Comparison of ENCODE assay signal across 9 mouse cellular contexts in genomic region chr11:53590368-53590768, GRCm38 (mm10). TPM values are rescaled to one million over a fixed set of nuclear protein-coding genes. Genes with fewer than 3 reads are reported as not detected.
DNase-seq lines count a peak whose midpoint lies in the region; ATAC-seq and TF ChIP-seq lines count a peak whose summit lies in the region.
"Had no signal": no experiment of that assay in that cellular context is flagged by ENCODE, and none has a peak within 500 bp of the region (broad histone marks: within the 10 kb centered on the region; RNA-seq: fewer than 3 reads in every experiment).

No protein-coding gene starts in this region.

- 56% methylated on average over 15 of the region's 15 CpGs for WGBS in intestine, postnatal 0 days
- WGBS in intestine, embryonic 15.5 days: 46% methylated on average over 15 of the region's 15 CpGs
- WGBS in limb, embryonic 10.5 days: 43% methylated on average over 15 of the region's 15 CpGs

- peak; percentile 74 for TF ChIP-seq CTCF in intestine, postnatal 0 days (IDR thresholded peaks at IDR 0.05; ENCODE audit: low read depth)

- H3K4me1 ChIP-seq in intestine, postnatal 0 days (replicated peaks; ENCODE audit: control insufficient read depth, insufficient read depth, low read length): no peaks in the 10 kb centered on the region
- H3K4me1 ChIP-seq in intestine, embryonic 15.5 days (replicated peaks): no peaks in the 10 kb centered on the region
- 0 out of 2 replicates have a peak, but pooled peaks cover 4% of the 10 kb centered on the region for H3K4me1 ChIP-seq in limb, embryonic 10.5 days

- H3K27me3 ChIP-seq in intestine, postnatal 0 days (replicated peaks; ENCODE audit: control insufficient read depth, insufficient read depth, low read length): no peaks in the 10 kb centered on the region
- H3K27me3 ChIP-seq in intestine, embryonic 15.5 days (replicated peaks): no peaks in the 10 kb centered on the region
- no peaks in the 10 kb centered on the region for H3K27me3 ChIP-seq in limb, embryonic 10.5 days (ENCODE audit: low read depth, poor library complexity, severe bottlenecking)

- peak; percentile 83 for DNase-seq in ZHBTc4 (ENCODE audit: low read depth, low spot score)
- DNase-seq in limb, embryonic 10.5 days (ENCODE audit: low spot score): peak; percentile 75
- peak; percentile 42 to 62 for DNase-seq in natural killer cell, adult 2 months (ENCODE audit: low spot score in 2 of 2)
- no peak for DNase-seq in urinary bladder, postnatal 10 days (ENCODE audit: low spot score)

- no peak overlapping the region for H3K4me2 ChIP-seq in intestine, postnatal 0 days (replicated peaks; ENCODE audit: low read depth)
- no peak overlapping the region for H3K4me2 ChIP-seq in intestine, embryonic 15.5 days (replicated peaks)

- no peak overlapping the region for H3K4me3 ChIP-seq in intestine, postnatal 0 days (ENCODE audit: low read depth, low read length)
- H3K4me3 ChIP-seq in intestine, embryonic 15.5 days (replicated peaks): no peak overlapping the region
- H3K4me3 ChIP-seq in limb, embryonic 10.5 days: no peak overlapping the region

- no peak overlapping the region for H3K27ac ChIP-seq in intestine, postnatal 0 days (ENCODE audit: low read depth, low read length)
- H3K27ac ChIP-seq in intestine, embryonic 15.5 days: no peak overlapping the region
- no peak overlapping the region for H3K27ac ChIP-seq in limb, embryonic 10.5 days

- no peaks in the 10 kb centered on the region for H3K9me3 ChIP-seq in intestine, postnatal 0 days (ENCODE audit: control insufficient read depth)
- no peaks in the 10 kb centered on the region for H3K9me3 ChIP-seq in intestine, embryonic 15.5 days
- no peaks in the 10 kb centered on the region for H3K9me3 ChIP-seq in limb, embryonic 10.5 days (replicated peaks)

- H3K9ac ChIP-seq in intestine, postnatal 0 days (ENCODE audit: low read depth, low read length): no peak overlapping the region
- no peak overlapping the region for H3K9ac ChIP-seq in intestine, embryonic 15.5 days

- ATAC-seq in intestine, postnatal 0 days: no peak
- ATAC-seq in intestine, embryonic 15.5 days: no peak
- ATAC-seq in CD4-positive, CD25-positive, alpha-beta regulatory T cell, adult 4 months: peak; percentile 91
- ATAC-seq in erythroblast, adult 5-6 weeks (replicated peaks; ENCODE audit: low FRiP score, poor library complexity, severe bottlenecking): peak; percentile 88

- peaks cover 18% of the 10 kb centered on the region; the same call in 1 of the 2 replicates for H3K36me3 ChIP-seq in intestine, postnatal 0 days (ENCODE audit: control insufficient read depth, insufficient read depth)
- no peaks in the 10 kb centered on the region for H3K36me3 ChIP-seq in intestine, embryonic 15.5 days
- peaks cover 65% of the 10 kb centered on the region for H3K36me3 ChIP-seq in limb, embryonic 10.5 days

RNA-seq across cellular contexts. Expression of gene Kif3a, which starts 23.2 kb away (rescaled TPM):
- 17.0 and 18.4 TPM in 2 replicates for polyA plus RNA-seq in intestine, postnatal 0 days (2015; fragmentation: Nextera tagmentation; extraction: Ambion mirVana)
- polyA plus RNA-seq in intestine, embryonic 15.5 days (2015; fragmentation: Nextera tagmentation; extraction: Ambion mirVana): 48.2 TPM in 2 replicates
- 1 to 10 TPM; 8.1 to 8.7 TPM for polyA plus RNA-seq in CD4-positive, CD25-positive, alpha-beta regulatory T cell, adult 4 months (2017; shearing (Covaris generic))
- total RNA-seq in erythroblast, adult 5-6 weeks (2015; ENCODE audit: low replicate concordance): 1.3 and 4.4 TPM in 2 replicates
- total RNA-seq in erythroblast, adult 5-6 weeks (2017; ENCODE audit: low replicate concordance): 2.8 and 5.2 TPM in 2 replicates
- polyA plus RNA-seq in limb, embryonic 10.5 days (2016; fragmentation: Nextera tagmentation; extraction: Ambion mirVana): 52.0 and 69.4 TPM in 2 replicates

RNA-seq across cellular contexts. Expression of gene Il4, which starts 28.1 kb away (rescaled TPM):
- polyA plus RNA-seq in intestine, postnatal 0 days (2015; fragmentation: Nextera tagmentation; extraction: Ambion mirVana): 0.29 and 0.39 TPM in 2 replicates
- 0.56 and 0.59 TPM in 2 replicates for polyA plus RNA-seq in intestine, embryonic 15.5 days (2015; fragmentation: Nextera tagmentation; extraction: Ambion mirVana)
- 1 to 10 TPM; 3.1 to 4.0 TPM for polyA plus RNA-seq in CD4-positive, CD25-positive, alpha-beta regulatory T cell, adult 4 months (2017; shearing (Covaris generic))
- total RNA-seq in erythroblast, adult 5-6 weeks (2015; ENCODE audit: low replicate concordance): not detected in 2 replicates
- 1.1 TPM in 1 of 2 replicates, not detected in the other for total RNA-seq in erythroblast, adult 5-6 weeks (2017; ENCODE audit: low replicate concordance)
- 0.40 and 0.58 TPM in 2 replicates for polyA plus RNA-seq in limb, embryonic 10.5 days (2016; fragmentation: Nextera tagmentation; extraction: Ambion mirVana)
- polyA plus RNA-seq: gonadal fat pad, adult 2 months had no signal

RNA-seq across cellular contexts. Expression of gene Il13, which starts 44.1 kb away (rescaled TPM):
- polyA plus RNA-seq in intestine, postnatal 0 days (2015; fragmentation: Nextera tagmentation; extraction: Ambion mirVana): not detected in 2 replicates
- not detected in 2 replicates for polyA plus RNA-seq in intestine, embryonic 15.5 days (2015; fragmentation: Nextera tagmentation; extraction: Ambion mirVana)
- not detected for polyA plus RNA-seq in CD4-positive, CD25-positive, alpha-beta regulatory T cell, adult 4 months (2017; shearing (Covaris generic))
- not detected in 2 replicates for total RNA-seq in erythroblast, adult 5-6 weeks (2015; ENCODE audit: low replicate concordance)
- total RNA-seq in erythroblast, adult 5-6 weeks (2017; ENCODE audit: low replicate concordance): not detected in 2 replicates
- polyA plus RNA-seq in limb, embryonic 10.5 days (2016; fragmentation: Nextera tagmentation; extraction: Ambion mirVana): not detected in 2 replicates

Comparison
In these comparisons a context has a peak if more than half of its experiments do, and no peak if none do; other contexts are left out.
1. ATAC-seq: peak in CD4-positive, CD25-positive, alpha-beta regulatory T cell, adult 4 months (single experiment) and erythroblast, adult 5-6 weeks (single experiment); none in intestine, postnatal 0 days (single experiment) and intestine, embryonic 15.5 days (single experiment).